ENCODE assay signal across 8 mouse cellular contexts in genomic region chr11:50024833-50025720, GRCm38 (mm10). TPM values are rescaled to one million over a fixed set of nuclear protein-coding genes. Genes with fewer than 3 reads are reported as not detected.
DNase-seq lines count a peak whose midpoint lies in the region; ATAC-seq lines count a peak whose summit lies in the region.

TSS of gene Rnf130 (plus strand) at chr11:50025346.

- peak within 1 kb of the TSS; percentile 87 for H3K27ac ChIP-seq in intestine, embryonic 14.5 days (ENCODE audit: low read depth)

- no peaks in the 10 kb centered on the region for H3K36me3 ChIP-seq in intestine, embryonic 14.5 days (ENCODE audit: control insufficient read depth, insufficient read depth, low read length)

- peak; percentile 91 for ATAC-seq in intestine, embryonic 14.5 days (replicated peaks; ENCODE audit: low FRiP score, low TSS enrichment, low read depth)
- peak; percentile 66 for ATAC-seq in megakaryocyte progenitor cell, adult 5-6 weeks (replicated peaks; ENCODE audit: poor library complexity)

- H3K4me2 ChIP-seq in intestine, embryonic 14.5 days (ENCODE audit: low read length) = peak within 1 kb of the TSS; percentile 60

- H3K4me3 ChIP-seq in intestine, embryonic 14.5 days (ENCODE audit: low read depth, low read length) = peak within 1 kb of the TSS; percentile 92

- DNase-seq in adrenal gland, adult 8-10 months = peak; percentile 91
- DNase-seq in embryo, embryonic 11.5 days (ENCODE audit: low read depth, low spot score) = peak; percentile 90
- peak; percentile 93 to 95 for DNase-seq in gastrocnemius, postnatal 36 days
- peak; percentile 98 for DNase-seq in intestine, embryonic 14.5 days (ENCODE audit: low spot score)
- peak; percentile 91 to 97 for DNase-seq in left cerebral cortex, postnatal 10 days (ENCODE audit: extremely low spot score in 1 of 2, low spot score in 2 of 2)
- DNase-seq in right cerebral cortex, postnatal 14 days = peak; percentile 94
- peak; percentile 96 for DNase-seq in urinary bladder, postnatal 25 days (ENCODE audit: low spot score)

- H3K9me3 ChIP-seq in intestine, embryonic 14.5 days (ENCODE audit: control insufficient read depth, low read length) = no peaks in the 10 kb centered on the region

- WGBS in intestine, embryonic 14.5 days = under 1% methylated on average over 120 of the region's 129 CpGs

- peaks cover 4% of the 10 kb centered on the region; the same call in 1 of the 2 replicates for H3K4me1 ChIP-seq in intestine, embryonic 14.5 days (replicated peaks; ENCODE audit: control insufficient read depth, insufficient read depth, low read length)

- peak within 1 kb of the TSS; percentile 90 for H3K9ac ChIP-seq in intestine, embryonic 14.5 days (ENCODE audit: low read length)

- H3K27me3 ChIP-seq in intestine, embryonic 14.5 days (replicated peaks; ENCODE audit: control insufficient read depth, insufficient read depth, low read length) = 0 out of 2 replicates have a peak, but pooled peaks cover 4% of the 10 kb centered on the region

- intact Hi-C loops in gastrocnemius, postnatal 36 days (cut with DNase I) = loop anchor here (5.0 kb wide), 1 partner anchor 107 kb away; the partner anchor contains the start of gene Tbc1d9b
- intact Hi-C loops in left cerebral cortex, postnatal 10 days (cut with DNase I) = loop anchor here (5.0 kb wide), 1 partner anchor 82 kb away; no protein-coding TSS in a partner anchor

RNA-seq across cellular contexts. Expression of gene Rnf130, which starts in this region (rescaled TPM):
- total RNA-seq in adrenal gland, adult 8-10 months (2022) = 100 to 1,000 TPM; 103 to 148 (median 134) TPM
- total RNA-seq in gastrocnemius, postnatal 36 days (2021) = 10 to 100 TPM; 37.5 to 44.1 TPM
- 44.5 and 50.0 TPM in 2 replicates for polyA plus RNA-seq in intestine, embryonic 14.5 days (2014; fragmentation: Nextera tagmentation; extraction: Ambion mirVana)
- total RNA-seq in left cerebral cortex, postnatal 10 days (2021) = 100 to 1,000 TPM in 1 of 2 experiments, 10 to 100 TPM in 1; 98.2 to 106 TPM
- 256 and 262 TPM in 2 replicates for total RNA-seq in megakaryocyte progenitor cell, adult 5-6 weeks (2015)
- total RNA-seq in megakaryocyte progenitor cell, adult 5-6 weeks (2017) = 224 and 237 TPM in 2 replicates

Comparison
In these comparisons a context has a peak if more than half of its experiments do, and no peak if none do; other contexts are left out.
1. Peak in every context shown above with its lines: DNase-seq, ATAC-seq, H3K4me3 ChIP-seq and H3K27ac ChIP-seq.